Mouse (Mus musculus): ENCODE measurements around the gene C8b. TPM values are rescaled to one million over a fixed set of nuclear protein-coding genes. Genes with fewer than 3 reads are reported as not detected.

C8b gene
- polyA plus RNA-seq, 1 experiment from 2014 or later = not detected

DNA sequence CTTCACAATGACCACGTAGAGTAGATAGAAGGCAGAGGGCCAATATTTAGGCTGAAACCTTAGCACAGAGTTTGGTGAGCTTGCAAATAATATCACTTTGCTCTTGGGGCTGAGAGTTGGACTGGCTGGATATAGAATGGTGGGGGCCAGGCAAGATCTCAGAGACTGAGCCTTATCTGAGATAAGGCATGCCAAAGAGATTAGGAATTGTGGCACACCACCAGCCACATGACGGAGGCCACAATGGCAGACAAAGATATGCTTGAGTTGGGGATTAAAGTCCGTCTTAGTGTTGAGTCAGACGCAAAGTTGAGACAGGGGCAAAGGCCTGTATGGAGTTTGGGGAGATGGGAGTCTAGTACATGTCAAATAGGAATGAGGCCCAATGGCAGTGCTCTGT lies 26.0 kb downstream of the C8b start:
- ATAC-seq (ENCODE audit: insufficient number of reproducible peaks, low FRiP score, low TSS enrichment, low read depth) = no peak
- no peak overlapping the region for H3K27ac ChIP-seq (replicated peaks; ENCODE audit: low read depth, low read length)
- no peaks in the 10 kb centered on the region for H3K9me3 ChIP-seq (ENCODE audit: control insufficient read depth, low read length)
- no peak overlapping the region for H3K4me2 ChIP-seq (ENCODE audit: low read depth, severe bottlenecking)
- no peak overlapping the region for H3K4me3 ChIP-seq (ENCODE audit: low read depth, low read length)
- no peaks in the 10 kb centered on the region for H3K36me3 ChIP-seq (ENCODE audit: control insufficient read depth, insufficient read depth, low read length)
- H3K9ac ChIP-seq (ENCODE audit: low read length) = no peak overlapping the region
- no peaks in the 10 kb centered on the region for H3K27me3 ChIP-seq (ENCODE audit: control insufficient read depth, insufficient read depth, low read length)
- WGBS = 95% methylated on average over 4 of the region's 4 CpGs
- H3K4me1 ChIP-seq (ENCODE audit: control insufficient read depth, insufficient read depth, low read length) = no peaks in the 10 kb centered on the region
- DNase-seq (ENCODE audit: low spot score) = no peak

DNA sequence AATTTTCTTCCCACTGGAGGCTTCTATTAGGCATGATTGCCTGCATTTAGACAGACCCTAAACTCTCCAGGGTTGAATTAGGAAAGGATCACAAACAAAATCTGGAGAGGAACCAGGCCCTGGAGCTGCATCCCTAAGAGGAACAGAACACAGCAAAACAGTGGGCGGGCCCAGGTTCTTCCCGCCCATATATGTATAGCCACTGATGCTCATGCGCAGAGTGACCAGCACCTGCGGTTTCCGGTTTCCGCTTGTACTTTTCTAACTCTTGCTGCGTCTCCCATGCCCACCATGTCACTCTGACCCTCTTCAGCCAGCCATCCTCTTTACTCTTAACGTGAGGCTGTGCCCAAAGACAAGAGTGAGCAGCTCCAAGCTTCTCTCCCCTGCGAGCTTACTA lies 32.8 kb downstream of the C8b start:
- ATAC-seq (ENCODE audit: insufficient number of reproducible peaks, low FRiP score, low TSS enrichment, low read depth) (no peak), DNase-seq (ENCODE audit: low spot score) (no peak)
- H3K9ac ChIP-seq (ENCODE audit: low read length) = no peak overlapping the region
- no peak overlapping the region for H3K4me2 ChIP-seq (ENCODE audit: low read depth, severe bottlenecking)
- H3K4me3 ChIP-seq (ENCODE audit: low read depth, low read length) = no peak overlapping the region
- no peak overlapping the region for H3K27ac ChIP-seq (replicated peaks; ENCODE audit: low read depth, low read length)
- H3K4me1 ChIP-seq (ENCODE audit: control insufficient read depth, insufficient read depth, low read length) = no peaks in the 10 kb centered on the region
- H3K9me3 ChIP-seq (ENCODE audit: control insufficient read depth, low read length) = no peaks in the 10 kb centered on the region
- no peaks in the 10 kb centered on the region for H3K36me3 ChIP-seq (ENCODE audit: control insufficient read depth, insufficient read depth, low read length)
- WGBS = 77% methylated on average over 9 of the region's 9 CpGs
- H3K27me3 ChIP-seq (ENCODE audit: control insufficient read depth, insufficient read depth, low read length) = no peaks in the 10 kb centered on the region

DNA sequence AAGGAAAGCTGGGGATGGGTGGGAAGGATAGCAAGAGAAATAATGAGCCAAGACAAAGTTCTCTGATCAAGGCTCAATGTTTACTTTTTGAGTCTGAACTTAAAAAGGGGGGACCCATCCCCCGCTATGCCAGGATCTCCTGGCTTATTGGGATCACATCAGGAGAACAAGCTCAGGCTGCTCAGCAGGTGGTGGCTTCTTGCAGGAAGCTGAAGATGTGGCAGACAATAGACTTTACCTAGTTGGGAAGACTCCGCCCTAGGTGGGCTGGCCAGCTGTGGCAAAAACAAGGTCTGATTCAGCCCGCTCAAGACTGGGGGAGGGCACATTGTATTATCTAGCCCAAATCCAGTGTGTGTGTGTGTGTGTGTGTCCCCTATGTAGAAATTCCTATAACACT lies 35.5 kb downstream of the C8b start:
- H3K9ac ChIP-seq (ENCODE audit: low read length) = no peak overlapping the region
- H3K4me3 ChIP-seq (ENCODE audit: low read depth, low read length) = no peak overlapping the region
- H3K36me3 ChIP-seq (ENCODE audit: control insufficient read depth, insufficient read depth, low read length) = no peaks in the 10 kb centered on the region
- ATAC-seq (ENCODE audit: insufficient number of reproducible peaks, low FRiP score, low TSS enrichment, low read depth) (no peak), DNase-seq (ENCODE audit: low spot score) (no peak)
- no peaks in the 10 kb centered on the region for H3K27me3 ChIP-seq (ENCODE audit: control insufficient read depth, insufficient read depth, low read length)
- H3K27ac ChIP-seq (replicated peaks; ENCODE audit: low read depth, low read length) = no peak overlapping the region
- WGBS = 91% methylated on average over 3 of the region's 3 CpGs
- no peak overlapping the region for H3K4me2 ChIP-seq (ENCODE audit: low read depth, severe bottlenecking)
- H3K9me3 ChIP-seq (ENCODE audit: control insufficient read depth, low read length) = no peaks in the 10 kb centered on the region
- H3K4me1 ChIP-seq (ENCODE audit: control insufficient read depth, insufficient read depth, low read length) = no peaks in the 10 kb centered on the region

DNA sequence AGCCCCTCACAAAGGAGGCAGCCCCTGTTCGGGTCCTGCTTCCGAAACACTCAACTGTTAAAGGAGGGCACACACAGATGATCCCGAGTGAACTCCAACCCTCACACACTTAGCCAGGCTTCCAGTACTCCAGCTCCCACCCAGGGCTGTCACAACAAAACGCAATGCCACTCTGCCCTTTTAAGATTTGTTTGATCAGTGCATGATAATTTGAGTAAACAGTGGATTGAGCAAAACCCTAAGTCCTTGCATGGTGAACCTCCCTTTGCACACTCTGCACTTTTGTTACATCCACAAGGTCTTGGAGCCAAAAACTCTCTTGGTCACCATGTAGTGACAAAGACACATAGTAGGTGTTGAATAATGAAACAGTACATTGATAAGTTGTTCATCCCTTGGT lies 38.0 kb downstream of the C8b start:
- Histone ChIP-seq H3K4me1 (ENCODE audit: control insufficient read depth, insufficient read depth, low read length) (no peaks in the 10 kb centered on the region), H3K4me3 (ENCODE audit: low read depth, low read length) (no peak overlapping the region), H3K36me3 (ENCODE audit: control insufficient read depth, insufficient read depth, low read length) (no peaks in the 10 kb centered on the region), H3K9me3 (ENCODE audit: control insufficient read depth, low read length) (no peaks in the 10 kb centered on the region), H3K27me3 (ENCODE audit: control insufficient read depth, insufficient read depth, low read length) (no peaks in the 10 kb centered on the region), H3K4me2 (ENCODE audit: low read depth, severe bottlenecking) (no peak overlapping the region), H3K9ac (ENCODE audit: low read length) (no peak overlapping the region), H3K27ac (replicated peaks; ENCODE audit: low read depth, low read length) (no peak overlapping the region)
- 93% methylated on average over 4 of the region's 4 CpGs for WGBS
- DNase-seq (ENCODE audit: low spot score) (no peak), ATAC-seq (ENCODE audit: insufficient number of reproducible peaks, low FRiP score, low TSS enrichment, low read depth) (no peak)

DNA sequence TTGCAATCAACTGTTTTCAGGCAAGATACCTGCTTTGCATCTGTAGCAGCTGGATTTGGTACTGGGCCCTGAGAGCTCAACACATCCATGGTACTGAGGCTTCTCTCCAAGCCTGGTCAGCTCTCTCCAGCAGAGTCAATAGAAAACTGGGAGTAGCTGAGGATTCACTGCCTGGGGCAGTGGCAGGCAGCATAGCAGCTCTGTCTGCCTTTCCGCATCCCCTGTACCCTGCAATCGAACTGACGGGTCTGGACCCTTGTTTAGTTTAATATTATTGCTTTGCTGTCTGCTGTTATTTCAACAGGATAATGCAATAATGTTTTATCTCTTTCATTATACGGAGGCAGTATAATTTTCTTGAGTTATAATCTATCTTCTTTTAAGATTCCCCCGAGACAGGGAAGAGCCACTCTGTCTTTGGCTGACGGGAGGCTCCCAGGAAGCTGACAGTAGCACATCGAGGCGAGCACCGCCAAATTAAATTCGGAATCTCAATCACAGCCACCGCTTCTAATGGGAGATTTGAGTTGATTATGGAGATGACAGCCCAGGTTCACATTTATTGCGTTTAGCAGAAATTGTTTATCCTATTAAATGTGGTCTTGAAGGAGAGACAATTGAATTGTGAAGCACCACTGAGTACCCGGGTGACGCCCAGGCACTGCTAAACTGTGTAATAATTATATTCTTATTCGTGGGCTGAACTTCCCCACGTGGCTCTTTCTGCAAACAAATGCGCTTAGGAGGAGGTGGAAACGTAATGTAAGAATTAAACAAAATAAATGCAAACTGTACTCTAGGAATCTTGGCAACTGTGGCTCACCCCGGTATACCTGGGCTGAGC lies 39.5 kb downstream of the C8b start:
- no peak for DNase-seq (ENCODE audit: low spot score)
- no peak for ATAC-seq (ENCODE audit: insufficient number of reproducible peaks, low FRiP score, low TSS enrichment, low read depth)
- Histone ChIP-seq H3K9me3 (ENCODE audit: control insufficient read depth, low read length) (no peaks in the 10 kb centered on the region), H3K4me3 (ENCODE audit: low read depth, low read length) (no peak overlapping the region), H3K27ac (replicated peaks; ENCODE audit: low read depth, low read length) (no peak overlapping the region), H3K4me1 (ENCODE audit: control insufficient read depth, insufficient read depth, low read length) (no peaks in the 10 kb centered on the region), H3K4me2 (ENCODE audit: low read depth, severe bottlenecking) (no peak overlapping the region), H3K36me3 (ENCODE audit: control insufficient read depth, insufficient read depth, low read length) (no peaks in the 10 kb centered on the region), H3K9ac (ENCODE audit: low read length) (no peak overlapping the region), H3K27me3 (ENCODE audit: control insufficient read depth, insufficient read depth, low read length) (no peaks in the 10 kb centered on the region)
- 87% methylated on average over 19 of the region's 19 CpGs for WGBS

DNA sequence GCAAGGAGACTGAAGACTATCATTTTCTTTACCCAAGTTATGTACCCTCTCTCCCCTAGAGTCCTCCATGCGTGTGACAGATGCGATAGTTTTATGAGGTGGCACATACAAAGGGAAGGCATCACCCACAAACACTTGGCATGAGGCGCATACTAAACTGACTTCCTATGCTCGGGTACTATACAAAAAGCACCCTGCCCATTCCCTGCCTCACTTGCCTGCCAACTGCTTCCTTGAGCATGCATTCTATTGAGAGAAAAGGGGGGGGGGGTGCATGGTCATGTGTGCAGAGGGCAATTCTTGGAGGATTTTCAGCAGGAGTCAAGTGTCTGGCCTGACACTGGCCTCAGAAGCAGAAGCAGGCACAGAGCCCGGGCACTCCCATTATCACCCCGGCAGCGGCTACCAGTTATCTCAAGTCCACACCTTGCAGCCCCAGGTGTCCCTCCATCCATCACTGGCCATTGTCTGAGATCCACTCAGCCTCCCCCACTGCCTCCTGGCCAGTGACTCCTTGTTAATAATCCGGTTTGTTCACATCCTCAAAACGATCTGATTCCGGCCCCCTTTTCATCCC lies 44.7 kb downstream of the C8b start:
- H3K4me3 ChIP-seq (ENCODE audit: low read depth, low read length) = no peak overlapping the region
- H3K36me3 ChIP-seq (ENCODE audit: control insufficient read depth, insufficient read depth, low read length) = no peaks in the 10 kb centered on the region
- H3K27ac ChIP-seq (replicated peaks; ENCODE audit: low read depth, low read length) = no peak overlapping the region
- 75% methylated on average over 10 of the region's 10 CpGs for WGBS
- no peaks in the 10 kb centered on the region for H3K9me3 ChIP-seq (ENCODE audit: control insufficient read depth, low read length)
- no peak overlapping the region for H3K4me2 ChIP-seq (ENCODE audit: low read depth, severe bottlenecking)
- no peaks in the 10 kb centered on the region for H3K27me3 ChIP-seq (ENCODE audit: control insufficient read depth, insufficient read depth, low read length)
- no peak overlapping the region for H3K9ac ChIP-seq (ENCODE audit: low read length)
- H3K4me1 ChIP-seq (ENCODE audit: control insufficient read depth, insufficient read depth, low read length) = no peaks in the 10 kb centered on the region
- ATAC-seq (ENCODE audit: insufficient number of reproducible peaks, low FRiP score, low TSS enrichment, low read depth) (no peak), DNase-seq (ENCODE audit: low spot score) (no peak)

DNA sequence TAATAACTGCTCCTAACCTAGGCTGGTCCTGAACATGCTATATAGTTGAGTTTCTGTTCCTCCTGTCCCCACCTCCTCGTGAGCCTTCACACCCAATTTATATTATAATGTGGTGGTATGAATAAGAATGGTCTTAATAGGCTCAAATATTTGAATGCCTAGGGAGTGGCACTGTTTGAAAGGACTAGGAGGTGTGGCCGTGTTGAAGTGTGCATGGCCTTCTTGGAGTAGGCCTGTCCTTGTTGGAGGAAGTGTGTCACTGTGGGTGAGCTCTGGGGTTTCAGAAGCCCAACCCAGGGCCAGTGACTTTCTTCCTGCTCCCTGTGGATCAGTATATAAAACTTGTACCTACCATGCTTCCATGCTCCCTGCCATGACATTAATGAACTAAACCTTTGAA lies 47.5 kb downstream of the C8b start:
- H3K4me3 ChIP-seq (ENCODE audit: low read depth, low read length) = no peak overlapping the region
- H3K4me2 ChIP-seq (ENCODE audit: low read depth, severe bottlenecking) = no peak overlapping the region
- no peaks in the 10 kb centered on the region for H3K4me1 ChIP-seq (ENCODE audit: control insufficient read depth, insufficient read depth, low read length)
- no peaks in the 10 kb centered on the region for H3K27me3 ChIP-seq (ENCODE audit: control insufficient read depth, insufficient read depth, low read length)
- no peak for DNase-seq (ENCODE audit: low spot score)
- no peak for ATAC-seq (ENCODE audit: insufficient number of reproducible peaks, low FRiP score, low TSS enrichment, low read depth)
- H3K36me3 ChIP-seq (ENCODE audit: control insufficient read depth, insufficient read depth, low read length) = no peaks in the 10 kb centered on the region
- no peaks in the 10 kb centered on the region for H3K9me3 ChIP-seq (ENCODE audit: control insufficient read depth, low read length)
- 85% methylated on average over 2 of the region's 2 CpGs for WGBS
- no peak overlapping the region for H3K27ac ChIP-seq (replicated peaks; ENCODE audit: low read depth, low read length)
- no peak overlapping the region for H3K9ac ChIP-seq (ENCODE audit: low read length)

DNA sequence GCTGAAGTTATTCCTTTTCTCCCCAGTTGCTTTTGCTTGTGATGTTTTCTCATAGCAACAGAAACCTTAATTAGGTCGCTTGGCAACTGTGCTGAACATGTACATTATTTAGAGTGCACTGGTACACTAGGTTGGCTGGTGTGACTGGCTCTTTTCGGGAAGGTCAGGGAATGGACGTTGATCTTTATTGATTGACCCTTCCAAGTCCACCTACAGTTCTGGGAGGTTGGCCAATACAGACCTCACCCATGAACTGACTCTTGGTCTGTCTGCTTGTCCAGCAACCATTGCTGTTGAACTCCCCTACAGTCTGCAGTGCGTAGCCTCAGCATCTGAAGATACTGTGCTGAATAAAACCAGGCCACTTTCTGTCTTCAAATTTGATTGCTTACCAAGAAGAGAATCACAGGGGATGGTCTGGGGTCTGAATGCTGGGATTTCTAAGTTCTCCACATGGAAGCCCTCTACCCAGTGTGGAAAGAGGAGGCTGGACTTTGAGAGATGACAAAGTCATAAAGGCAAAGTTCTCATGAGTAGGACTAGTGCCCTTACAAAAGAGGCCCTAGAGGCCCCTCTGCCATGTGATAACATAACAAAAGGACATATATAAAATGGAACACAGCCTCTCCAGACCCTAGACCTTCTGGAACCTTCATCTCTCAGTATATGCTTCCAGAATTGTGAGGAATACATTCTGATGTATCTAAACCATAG lies 50.6 kb downstream of the C8b start:
- H3K4me2 ChIP-seq (ENCODE audit: low read depth, severe bottlenecking) = no peak overlapping the region
- H3K4me3 ChIP-seq (ENCODE audit: low read depth, low read length) = no peak overlapping the region
- no peaks in the 10 kb centered on the region for H3K4me1 ChIP-seq (ENCODE audit: control insufficient read depth, insufficient read depth, low read length)
- H3K27ac ChIP-seq (replicated peaks; ENCODE audit: low read depth, low read length) = no peak overlapping the region
- no peaks in the 10 kb centered on the region for H3K9me3 ChIP-seq (ENCODE audit: control insufficient read depth, low read length)
- no peaks in the 10 kb centered on the region for H3K27me3 ChIP-seq (ENCODE audit: control insufficient read depth, insufficient read depth, low read length)
- no peak overlapping the region for H3K9ac ChIP-seq (ENCODE audit: low read length)
- ATAC-seq (ENCODE audit: insufficient number of reproducible peaks, low FRiP score, low TSS enrichment, low read depth) = no peak
- no peak for DNase-seq (ENCODE audit: low spot score)
- no peaks in the 10 kb centered on the region for H3K36me3 ChIP-seq (ENCODE audit: control insufficient read depth, insufficient read depth, low read length)
- WGBS = 85% methylated on average over 4 of the region's 4 CpGs
